Mouse (Mus musculus) thymus, postnatal 14 days (tissue): ENCODE results near the gene Igf1r.
A peak's percentile ranks its signal among the peaks of the same experiment; 100 is the strongest.

ENCODE experiments used
- DNase-seq: peaks from one replicate; pipeline ENCODE4 v3.0.0; 2021

The Igf1r gene

DNA sequence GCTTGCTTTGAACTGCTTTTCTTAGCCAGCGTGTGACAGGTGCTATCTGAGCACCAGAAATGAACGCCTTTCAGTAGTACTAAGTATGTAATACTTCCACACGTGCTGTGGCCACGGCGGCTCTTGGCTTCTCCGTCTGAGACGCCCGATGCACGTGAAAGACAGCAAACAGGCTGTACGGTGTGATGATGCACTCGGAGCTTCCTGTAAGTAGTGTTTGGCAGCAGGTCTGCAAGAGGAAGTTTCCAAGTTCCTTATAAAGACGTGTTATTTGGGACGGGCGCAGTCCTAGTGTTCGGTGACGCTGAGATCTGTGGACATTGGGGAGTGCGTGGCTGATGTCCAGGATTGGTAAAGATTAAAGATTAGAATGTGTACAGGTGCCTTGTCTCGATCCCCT is 5.4 kb downstream of the Igf1r start:
- DNase-seq: peak; percentile 52

DNA sequence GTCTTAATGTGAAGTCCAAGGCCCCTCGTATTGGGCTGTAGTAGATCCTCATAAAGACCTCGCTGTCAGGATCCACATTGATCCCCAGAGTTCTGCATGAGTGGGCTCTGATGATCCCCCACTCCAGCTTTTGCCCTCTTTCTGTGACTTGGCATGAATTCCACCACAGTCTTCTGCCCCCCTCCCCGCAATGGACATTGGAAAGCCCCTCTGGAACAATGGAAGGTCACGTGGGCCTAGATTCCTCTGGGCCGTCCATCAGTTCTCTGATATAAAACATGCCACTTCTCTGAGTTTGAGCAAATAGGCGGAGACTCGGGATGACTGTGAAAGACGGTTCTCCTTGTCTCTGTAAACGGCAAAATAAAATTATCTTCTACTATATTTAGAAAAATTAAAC is 8.1 kb downstream of the Igf1r start:
- DNase-seq: no peak

DNA sequence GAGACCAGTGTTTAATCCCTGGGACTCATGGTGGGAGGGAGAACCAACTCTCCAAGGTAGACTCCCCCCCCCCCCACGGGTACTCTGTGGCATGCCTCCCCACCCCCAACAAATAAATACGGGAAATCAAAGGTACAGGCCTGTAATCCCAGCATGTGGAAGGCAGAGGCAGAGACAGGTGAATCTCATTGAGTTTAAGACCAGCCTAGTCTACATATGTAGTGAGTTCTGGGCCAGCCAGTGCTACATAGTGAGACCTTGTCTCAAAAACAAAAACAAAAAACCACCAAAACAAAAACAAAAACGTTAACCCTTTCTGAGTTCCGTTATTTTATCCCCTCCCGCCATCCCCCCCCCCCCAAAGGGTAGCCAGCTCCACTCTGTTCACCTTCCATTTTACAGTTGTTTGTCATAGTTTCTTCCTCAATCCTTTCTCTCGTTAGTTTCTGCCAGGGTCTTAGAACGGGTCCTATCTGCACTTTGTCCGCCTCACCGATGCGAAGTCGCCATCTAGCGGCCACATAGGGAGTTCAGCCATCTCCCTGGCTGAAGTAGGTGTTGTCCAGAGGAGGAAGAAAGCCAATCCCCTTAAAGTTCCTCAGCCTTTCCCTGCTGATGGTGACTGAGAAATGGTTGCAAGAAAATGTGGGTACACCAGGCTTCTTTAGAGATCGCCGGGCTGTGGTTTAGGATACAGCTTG is 9.1 kb downstream of the Igf1r start:
- DNase-seq: peak; percentile 85

DNA sequence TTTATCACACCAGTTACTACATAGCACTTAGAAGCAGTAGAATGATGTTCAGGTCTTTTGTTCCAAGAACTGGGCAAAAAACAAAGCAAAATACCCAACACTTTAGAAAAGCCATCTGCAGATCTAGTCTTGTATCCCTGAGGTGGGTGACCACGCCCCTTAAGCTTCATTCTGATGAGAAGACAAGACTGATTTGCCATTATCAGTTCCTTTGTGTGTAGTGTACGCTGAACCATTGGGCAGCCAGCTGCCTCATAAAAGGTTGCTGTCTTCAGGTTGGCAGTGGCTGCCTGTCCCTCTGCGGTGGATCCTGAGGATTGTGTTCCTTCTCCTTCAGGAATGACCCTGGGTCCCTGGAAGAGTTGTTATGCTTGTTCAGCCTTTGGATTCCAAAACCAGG is 11.1 kb downstream of the Igf1r start:
- DNase-seq: no peak

DNA sequence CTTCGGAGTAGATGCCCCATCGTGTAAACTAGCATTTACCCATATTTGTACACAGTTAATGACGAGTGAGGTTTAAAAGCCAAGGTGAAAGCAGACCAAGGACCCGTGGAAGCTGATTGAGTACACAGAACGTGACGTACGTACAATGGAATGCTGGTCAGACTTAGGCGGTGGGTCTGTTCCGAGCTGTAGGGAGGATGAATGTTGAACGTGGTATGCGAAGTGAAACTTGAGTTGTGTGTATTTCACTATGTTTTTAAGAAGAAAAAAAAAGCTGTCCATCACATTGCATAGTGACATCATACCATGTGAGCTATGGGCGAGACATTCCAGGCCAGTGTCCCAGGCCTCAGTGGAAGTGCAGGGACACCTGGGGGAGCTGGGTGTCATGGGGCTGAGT is 15.8 kb downstream of the Igf1r start:
- DNase-seq: no peak

DNA sequence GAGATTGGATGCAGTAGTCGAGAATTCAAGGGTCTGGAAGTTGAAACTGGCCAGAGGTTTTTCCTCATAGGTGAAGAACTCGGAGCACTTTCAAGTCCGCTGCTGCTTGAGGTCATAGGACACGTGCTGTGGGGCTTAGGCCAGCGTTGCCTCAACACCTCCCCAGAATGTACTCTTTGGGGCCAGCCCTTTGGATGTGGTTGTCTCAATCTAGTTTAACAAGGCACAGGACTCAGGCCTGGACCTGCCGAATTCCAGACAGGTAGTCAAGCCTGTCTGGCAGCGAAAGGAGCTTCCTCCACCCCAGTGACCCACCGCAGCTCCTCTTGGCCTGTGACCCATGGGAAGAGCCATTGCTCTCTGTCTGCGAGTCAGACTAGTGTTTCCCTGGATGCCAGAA is 16.4 kb downstream of the Igf1r start:
- DNase-seq: no peak

DNA sequence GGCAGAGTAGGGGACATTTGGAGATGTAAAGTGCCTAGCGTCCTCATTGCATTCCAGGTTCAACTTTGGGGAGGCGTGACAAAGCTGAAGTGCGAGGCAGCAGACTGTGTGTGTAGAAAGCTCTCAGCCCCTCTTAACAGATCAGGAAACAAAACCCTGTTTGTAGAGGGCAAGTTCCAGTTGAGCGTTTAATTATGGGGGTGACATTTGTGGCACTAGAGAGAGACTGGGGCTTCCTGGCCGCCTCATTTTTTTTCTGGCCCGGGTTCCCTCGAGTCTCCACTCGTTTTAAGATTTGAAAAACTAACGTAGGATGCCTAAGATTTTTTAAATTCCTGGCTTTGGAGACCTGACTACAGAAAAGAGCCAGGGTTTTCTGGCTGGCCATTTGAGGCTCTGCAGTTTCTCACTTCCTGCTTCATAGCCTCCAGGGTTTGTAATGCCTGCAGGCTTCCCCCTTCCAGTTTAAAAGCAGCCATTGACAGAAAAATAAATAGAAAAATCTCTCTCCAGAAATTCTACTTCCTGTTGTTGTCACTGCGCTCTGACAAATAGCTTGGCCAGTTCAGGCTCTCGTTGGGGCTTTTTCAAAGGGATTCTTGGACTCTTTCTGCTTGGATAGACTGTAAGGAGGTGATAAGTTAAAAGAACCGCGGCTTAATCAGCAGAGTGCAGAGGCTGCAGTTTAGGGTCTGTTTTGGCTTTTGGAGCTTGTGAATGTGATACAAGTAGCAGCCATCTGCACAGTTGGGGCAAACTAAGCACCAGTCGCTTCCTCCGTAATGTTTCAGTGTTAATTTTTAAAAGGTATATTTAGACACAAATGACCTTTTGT is 20.8 kb downstream of the Igf1r start:
- no peak for DNase-seq

DNA sequence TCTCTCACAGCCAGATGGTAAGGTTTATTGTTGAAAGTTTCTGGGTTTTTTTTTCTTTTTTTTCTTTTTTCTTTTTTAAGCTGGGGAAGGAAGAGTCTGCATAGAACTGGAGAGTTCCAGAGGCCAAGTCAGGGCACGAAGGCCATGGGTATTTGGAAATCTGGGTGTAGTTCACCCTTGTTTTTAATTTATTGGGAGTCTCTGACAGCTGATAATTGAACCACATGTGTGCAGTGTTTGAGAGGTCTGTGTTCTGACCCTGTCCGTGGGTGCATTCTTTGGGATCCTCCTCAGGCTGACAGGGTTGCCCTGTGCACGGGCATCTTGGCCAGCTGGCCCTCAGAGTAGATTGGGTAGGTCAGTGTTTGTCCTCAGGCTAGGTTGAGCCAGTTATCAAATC is 29.3 kb downstream of the Igf1r start:
- DNase-seq: no peak

DNA sequence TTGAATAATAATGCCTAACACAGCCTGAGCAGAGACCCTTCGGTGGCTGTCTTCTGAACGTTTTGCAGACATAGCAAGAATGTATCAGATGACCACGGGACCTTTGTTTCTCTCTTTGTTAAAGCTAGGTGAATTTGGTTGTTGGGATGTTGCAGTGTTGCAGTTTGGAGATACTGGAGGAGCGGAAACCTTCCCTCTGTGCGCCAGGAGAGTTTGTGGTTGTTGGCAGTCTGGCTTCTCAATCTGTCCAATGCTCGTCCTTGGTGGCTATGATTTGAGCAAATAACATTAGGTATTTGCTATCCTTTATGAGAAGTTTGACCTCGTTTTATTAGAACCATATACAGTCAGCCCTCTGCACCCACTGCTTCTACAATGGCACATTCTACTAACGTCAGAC is 30.2 kb downstream of the Igf1r start:
- DNase-seq: no peak

DNA sequence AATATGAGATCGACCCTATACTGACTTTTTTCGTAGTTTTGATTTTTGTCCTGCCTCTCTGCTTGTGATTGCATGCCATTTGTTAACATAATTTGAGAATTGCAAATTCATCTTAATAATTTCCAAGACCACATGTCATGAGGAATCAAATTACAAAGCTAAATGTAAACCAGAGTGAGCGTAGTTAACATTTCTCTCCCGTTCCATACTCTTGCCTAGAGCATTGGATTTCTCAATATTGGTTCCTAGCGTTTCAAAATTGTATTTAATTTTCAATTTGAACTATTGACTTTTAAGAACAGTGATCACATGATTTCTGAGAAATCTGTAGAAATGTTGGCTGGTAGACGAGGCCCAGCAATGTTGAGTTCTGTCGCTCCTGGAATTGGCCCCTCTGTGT is 30.8 kb downstream of the Igf1r start:
- no peak for DNase-seq

DNA sequence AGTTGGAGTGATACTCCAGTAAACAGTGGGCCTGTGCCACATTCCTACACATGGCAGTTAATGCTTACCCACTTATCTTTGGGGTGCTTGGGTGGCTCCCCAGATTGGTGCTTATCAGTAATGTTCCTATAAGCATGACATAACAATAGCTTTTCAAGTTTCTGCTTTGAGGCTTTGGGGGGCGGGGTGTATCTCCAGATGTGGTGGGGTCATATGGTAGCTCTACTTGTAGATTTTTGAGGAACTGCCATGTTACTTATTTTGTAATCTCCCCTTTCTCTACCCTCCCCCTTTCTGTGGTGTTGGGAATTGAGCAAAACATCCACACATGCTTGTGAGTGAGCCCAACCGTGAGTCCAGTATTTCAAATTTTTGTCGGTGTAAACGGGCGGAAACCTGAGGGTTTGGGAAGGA is 32.4 kb downstream of the Igf1r start:
- peak; percentile 15 for DNase-seq

DNA sequence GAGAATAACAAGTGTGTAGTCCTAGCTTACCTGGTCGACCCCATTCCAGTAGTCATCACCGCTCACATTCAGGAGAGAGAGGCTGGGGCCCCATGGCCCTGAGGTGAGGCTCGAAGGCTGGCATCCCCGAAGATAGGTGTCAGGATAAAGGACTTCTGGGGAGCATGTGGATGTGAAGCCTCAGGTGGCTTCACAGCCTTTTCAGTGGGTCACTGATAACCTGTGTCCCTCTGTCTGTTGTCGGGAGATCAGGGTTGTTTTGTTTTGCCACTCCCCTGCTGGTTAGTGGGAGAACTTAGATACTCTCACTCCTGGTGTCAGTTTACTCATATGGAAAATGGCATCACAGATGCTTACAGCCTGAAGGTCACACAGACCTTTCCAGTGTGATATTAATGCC is 32.9 kb downstream of the Igf1r start:
- no peak for DNase-seq

DNA sequence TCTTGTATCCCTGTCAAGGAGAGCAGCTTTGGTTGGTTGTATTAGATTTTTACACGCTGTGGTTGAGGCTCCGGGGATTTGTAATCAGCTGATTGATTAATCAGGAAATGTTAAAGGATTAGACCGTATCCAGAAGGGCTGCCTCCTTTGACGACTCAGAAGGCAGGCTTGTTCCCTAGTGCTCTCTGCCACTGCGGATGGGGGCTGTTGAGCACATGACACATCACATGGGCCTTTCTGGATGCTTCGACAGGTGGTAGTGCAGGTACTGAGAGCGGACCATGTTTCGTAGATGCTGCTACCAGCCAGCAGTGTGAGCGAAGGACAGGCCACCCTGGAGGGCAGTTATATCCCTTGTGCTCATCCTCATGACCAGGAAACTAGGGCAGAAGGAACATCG is 33.6 kb downstream of the Igf1r start:
- DNase-seq: no peak

DNA sequence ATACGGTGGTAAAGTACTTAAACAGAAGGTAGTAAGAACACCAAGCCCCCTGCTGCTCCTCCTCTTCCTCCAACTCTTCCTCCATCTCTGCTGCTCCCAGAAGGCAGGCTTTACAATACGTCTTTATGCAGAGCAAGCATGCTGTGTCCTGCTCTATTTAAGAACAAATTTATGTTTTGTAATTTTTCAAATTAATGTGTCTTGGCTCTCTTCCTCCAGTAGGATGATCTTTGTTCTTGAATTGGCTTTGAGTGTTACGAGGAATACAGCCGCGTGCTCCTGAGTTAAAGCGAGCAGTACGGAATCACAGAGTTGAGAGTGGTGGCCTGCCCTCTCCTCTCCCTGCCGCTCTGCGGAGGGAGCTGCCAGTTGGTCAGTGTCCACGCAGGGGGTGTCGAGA is 34.2 kb downstream of the Igf1r start:
- DNase-seq: no peak

DNA sequence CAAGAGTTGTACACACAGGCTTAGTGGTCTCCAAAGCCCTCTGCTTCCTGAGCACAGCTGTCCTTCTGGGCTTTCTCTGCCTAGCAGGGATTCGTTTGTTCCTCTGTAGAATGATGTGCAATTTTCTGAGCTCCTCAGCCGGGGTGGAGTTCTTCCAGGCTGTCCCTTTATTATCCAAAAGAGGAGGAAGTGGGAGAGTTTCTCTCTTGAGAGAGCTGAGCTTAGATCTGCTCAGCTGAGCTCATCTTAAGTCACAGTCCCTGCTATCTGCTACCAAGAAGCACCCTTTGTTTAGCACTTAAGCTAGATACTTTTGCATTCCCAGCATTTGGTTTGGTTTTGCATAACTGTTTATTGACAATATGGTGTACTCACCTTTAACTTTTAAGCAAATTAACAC is 36.7 kb downstream of the Igf1r start:
- DNase-seq: no peak

DNA sequence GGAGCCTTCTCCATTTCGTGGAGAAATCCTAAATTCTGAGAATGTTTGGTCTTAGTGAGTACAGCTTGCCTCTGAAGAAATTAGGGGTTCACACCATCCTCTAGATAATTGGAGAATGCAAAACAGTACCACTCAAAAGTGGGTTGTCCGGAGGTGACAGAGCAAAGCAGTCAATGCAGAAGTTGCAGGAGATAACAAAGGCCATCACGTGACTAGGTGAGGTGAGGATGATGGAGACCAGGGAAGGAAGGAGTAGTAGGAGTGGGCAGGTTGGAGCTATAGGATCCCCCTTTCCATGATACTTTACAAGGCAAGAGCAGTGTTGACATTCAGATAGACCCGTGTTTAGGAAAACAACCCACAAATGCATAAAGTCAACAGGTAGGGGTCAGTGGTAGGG is 41.0 kb downstream of the Igf1r start:
- DNase-seq: no peak

DNA sequence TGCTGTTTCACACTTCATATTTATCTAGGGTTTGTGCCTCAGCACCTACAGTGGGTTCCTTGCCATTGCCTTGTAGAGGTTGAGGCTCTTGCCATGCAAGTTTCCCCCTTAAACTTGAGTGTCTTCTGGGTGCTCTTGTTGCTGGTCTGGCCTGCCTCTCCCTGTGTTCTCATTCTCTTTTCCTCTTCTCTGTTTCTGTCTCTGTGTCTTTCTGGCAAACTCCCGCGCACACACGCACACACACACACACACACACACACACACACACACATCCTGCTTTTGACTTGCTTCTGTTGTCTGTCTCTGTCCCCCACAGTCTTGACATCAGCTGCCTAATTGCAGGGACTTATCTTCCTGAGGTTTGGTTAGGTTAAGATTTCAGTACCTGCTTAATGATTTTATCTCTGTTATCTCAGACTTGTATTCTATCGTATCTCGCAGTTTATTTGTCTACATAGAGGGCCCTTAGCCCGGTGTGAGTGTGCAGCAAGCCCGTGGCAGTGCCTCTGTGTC is 41.8 kb downstream of the Igf1r start:
- peak; percentile 15 for DNase-seq

DNA sequence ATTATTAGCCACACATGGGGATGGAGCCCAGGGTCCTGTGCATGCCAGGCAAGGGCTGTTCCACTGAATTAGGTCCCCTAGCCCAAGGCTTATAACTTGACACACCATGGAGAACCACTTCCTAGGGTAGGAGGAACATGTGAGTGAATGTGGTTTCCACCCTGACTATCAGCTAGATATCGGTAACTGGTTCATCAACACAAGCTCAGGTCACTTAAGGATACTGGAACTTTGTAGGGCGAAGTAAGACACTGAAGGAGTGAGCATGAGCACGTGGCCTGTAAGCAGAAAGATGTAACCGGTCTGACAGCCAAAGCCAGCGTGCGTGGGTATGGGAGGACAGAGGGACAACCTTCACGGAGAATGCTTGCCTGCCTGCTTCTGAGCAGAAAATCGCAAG is 42.6 kb downstream of the Igf1r start:
- no peak for DNase-seq

DNA sequence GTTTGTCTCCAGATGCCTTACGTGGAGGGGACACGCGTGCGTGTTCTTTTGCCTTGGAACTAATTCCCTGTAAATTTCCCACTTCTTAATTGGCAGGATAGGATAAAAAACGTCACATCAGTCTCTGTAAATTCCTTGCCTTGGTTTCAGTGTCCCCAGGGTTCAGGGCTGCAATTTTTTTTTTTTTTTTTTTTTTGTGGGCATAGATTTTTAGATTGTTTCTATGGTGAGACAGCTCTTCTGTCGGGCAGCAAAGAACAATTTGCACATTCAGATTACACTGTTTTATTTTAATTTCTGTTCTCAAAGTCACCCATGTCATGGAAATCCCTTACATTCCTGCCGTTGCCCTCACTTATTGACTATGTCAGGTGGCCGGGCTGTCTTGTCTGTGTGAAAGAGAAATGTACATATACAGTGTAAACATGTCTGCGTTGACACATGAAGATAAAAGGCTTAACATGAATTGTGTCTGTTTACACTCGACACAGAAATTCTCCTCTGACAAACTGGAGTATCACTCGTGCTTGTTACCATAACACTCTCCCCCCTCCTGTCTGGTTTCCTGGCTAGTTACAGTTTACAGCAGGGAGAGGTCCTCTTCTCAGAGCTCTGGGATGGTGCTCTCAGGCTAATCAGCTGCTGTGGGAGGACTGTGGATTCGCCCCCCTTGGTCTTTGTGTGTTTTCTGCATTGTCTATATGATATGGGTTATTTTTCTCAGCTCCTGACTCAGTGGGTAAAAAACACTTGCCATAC is 43.8 kb downstream of the Igf1r start:
- DNase-seq: no peak

DNA sequence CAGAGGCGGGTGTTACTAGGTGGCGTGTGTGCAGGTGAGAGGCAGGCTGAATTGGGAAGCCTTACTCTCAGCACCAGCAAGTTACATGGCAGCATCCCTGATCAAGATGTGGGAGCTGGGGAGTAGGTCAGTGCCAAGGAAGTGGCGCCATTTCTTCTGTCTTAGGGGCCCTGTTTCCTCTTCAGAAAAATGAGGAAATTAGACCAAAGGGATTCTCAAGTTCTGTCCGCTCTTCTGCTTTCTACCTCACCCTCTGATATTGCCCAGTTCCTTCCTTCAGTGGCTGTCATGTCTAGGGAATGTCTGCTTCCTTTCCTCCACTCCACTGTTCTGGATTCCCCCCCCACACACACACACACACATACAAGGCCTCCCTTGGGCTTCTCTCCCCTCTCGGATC is 48.6 kb downstream of the Igf1r start:
- no peak for DNase-seq

DNA sequence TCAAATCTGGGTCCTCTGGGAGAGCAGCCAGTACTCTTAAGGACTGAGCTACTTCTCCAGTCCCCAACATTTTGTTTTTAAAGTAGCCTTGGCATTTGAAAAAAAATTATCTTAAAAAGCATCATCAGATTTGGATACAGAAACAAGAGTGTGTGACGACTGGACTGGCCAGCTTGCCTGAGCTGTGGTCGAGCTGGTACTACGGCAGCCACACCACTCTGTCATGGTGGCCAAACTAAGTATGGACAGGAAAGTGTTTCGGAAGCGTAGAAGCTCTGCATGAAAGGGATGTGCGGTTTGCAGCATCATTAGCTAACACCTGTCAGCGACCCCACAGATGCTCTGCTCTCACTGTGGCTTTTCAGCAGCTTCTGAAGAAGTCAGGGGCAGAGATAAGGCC is 53.4 kb downstream of the Igf1r start:
- DNase-seq: no peak

DNA sequence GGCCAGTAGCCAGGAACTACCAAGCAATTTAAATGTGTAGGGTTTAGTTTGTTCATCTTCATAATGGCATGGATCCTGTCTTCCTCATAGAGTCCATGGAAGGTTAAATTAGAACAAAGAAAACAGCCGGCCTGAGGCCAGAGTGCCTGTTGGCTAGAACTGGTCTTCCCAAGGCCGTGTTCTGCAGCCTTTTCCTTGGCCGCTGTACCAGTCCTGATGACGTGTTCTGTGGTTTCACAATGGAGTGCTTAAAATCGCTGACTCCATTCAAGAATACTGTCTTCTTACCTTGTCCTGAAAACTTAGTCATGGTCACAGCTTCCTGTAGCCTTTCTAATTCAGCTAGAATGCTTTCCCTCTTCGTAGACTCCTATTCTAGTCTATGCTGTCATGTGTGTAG is 53.9 kb downstream of the Igf1r start:
- no peak for DNase-seq

DNA sequence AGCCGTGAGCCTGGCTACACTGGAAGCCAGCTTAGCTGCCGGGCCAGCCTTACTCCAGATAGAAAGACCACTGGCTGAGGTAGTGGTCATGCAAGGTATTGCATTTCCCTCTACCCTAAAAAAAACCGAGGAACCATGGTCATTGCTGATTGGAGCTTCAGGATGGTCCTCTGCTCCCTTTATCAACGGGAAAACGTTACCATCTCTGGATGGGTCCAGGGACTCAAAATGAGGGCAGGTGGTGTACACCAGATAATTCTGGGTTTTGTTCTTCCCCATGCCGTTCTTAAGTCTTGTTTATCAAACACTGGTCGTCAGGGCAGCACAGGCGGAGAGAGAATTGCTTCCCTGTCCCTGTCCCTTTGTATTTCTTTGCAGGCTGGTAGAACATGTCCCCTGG is 57.0 kb downstream of the Igf1r start:
- DNase-seq: no peak

DNA sequence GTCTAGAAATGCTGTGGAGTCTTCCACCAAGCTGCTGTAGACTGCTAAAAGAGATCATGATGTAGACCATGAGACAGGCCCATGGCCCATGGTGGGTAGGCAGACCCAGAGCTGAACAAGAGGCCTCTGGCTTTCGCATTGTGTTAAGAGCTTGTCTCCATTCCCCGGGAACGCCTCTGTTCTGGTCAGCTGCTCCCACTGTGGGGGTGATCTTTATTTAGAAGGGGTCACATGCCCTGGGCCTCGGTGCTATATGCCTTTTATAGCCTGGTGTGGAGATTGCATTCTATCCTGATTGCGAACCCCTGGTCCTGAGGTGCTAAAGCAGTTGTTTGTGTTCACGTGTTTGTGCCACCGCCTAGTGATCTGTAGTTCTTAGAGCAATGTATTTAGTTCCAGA is 57.5 kb downstream of the Igf1r start:
- no peak for DNase-seq
